Mouse (Mus musculus) cerebellum, adult 8-10 months (tissue): ENCODE results near the gene Sipa1l3.
A peak's percentile ranks its signal among the peaks of the same experiment; 100 is the strongest.

Source experiments
- DNase-seq: peaks from one replicate; pipeline ENCODE4 v3.0.0; 2022

Sipa1l3 gene

DNA sequence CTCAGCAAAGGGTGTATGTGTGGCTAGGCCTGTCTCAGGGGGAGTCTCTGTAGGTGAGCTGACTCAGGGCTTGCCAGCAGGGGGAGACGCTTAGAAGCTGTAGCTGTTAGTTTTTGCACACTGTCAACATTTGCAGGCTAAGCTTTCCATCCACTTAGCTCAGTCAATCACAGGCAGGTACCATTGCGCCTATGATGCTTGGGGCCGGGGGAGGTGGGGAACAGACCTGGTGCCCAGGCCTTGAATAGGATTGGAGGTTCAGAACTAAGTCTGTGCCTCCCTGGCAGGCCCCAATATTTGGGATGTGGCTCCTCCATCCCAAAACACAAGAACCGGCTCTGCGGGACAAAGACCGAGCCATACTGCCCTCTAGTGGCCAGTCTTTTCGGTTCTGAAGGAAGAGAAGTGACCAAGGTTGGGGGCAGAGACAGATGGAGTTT is 217.3 kb downstream of the Sipa1l3 start:
- DNase-seq, result peak; percentile 82

DNA sequence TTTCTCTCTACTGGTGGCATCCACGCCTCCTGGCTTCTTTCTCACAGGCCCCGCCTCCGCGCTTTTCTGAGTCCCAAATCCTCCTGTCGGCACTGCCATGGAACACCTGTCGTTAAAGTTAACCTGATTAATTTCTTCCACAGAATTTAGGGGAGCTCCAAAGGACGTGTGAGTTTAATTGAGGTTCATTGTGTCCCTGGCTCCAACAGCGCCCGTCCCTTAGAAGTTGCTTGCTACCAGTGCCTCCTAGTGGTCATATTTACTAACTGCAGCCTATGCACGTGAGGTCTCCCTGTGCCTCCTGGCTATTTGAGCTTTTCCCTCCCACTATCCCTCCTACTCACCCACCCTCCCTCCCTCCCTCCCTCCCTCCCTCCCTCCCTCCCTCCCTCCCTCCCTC is 221.4 kb downstream of the Sipa1l3 start:
- peak; percentile 75 for DNase-seq

DNA sequence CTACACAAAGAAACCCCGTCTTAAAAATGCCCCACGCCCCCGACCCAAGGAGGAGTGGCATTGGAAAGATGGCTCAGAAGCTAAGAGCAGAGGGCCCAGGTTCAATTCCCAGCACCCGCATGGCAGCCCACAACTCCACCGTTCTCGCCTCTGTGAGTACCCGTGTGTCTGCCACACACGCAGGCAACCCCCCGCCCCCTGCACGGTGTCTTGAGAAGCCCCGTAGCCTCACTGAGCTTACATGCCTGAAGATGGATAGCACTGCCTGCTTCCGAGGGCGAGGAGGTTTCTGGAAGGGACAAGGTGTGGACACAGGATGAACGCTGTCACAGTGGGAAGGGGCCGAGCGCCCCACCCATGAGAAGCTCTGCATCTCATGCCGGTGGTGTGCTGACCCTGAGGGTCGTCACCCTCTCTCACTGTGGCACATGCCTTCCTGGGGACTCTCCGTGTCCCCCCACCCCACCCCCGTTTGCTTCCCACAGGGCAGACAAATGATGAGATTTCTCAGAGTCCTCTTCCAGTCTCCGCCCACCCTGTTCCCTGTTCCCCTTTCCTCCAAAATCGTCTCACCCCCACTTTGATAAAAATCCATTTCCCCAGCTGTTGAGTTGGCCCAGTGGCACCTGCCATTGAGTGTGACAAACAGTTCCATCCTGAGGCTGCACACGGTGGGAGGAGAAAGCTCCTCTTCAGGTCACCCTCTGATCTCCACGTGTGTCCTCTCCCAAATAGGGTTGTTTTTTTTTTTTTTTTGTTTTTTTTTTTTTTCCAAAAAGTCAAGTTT is 222.4 kb downstream of the Sipa1l3 start:
- DNase-seq, result no peak

DNA sequence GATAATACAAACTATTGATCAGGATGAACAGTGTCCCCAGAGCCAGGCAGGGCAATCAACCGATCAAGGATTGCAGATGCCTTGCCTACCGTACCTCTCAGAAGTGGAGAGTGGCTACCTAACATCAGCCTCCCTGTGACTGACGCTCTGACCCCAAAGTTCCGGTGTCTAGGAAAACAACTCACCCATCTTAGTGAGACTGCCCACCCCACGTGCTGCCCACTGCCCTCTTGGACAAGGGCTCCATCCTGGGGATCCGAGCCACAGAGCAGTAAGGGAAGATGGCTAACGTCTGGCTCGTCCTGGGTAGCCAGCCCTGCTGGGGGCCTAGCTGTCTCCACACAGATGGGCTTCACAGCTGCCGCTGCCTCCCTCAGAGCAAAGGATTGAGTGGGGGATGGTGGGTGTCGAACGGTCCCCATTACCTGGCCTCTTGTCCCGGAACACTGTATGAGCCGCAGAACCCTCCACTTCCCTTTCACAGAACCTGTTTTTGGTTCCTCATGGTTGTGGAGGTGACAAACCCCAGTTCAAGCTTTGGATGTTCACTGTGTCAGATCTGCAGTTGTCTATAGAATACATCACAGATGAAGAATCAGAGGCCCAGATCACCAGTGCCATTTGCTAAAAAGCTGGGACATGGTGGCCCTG is 224.2 kb downstream of the Sipa1l3 start:
- peak; percentile 17 for DNase-seq

DNA sequence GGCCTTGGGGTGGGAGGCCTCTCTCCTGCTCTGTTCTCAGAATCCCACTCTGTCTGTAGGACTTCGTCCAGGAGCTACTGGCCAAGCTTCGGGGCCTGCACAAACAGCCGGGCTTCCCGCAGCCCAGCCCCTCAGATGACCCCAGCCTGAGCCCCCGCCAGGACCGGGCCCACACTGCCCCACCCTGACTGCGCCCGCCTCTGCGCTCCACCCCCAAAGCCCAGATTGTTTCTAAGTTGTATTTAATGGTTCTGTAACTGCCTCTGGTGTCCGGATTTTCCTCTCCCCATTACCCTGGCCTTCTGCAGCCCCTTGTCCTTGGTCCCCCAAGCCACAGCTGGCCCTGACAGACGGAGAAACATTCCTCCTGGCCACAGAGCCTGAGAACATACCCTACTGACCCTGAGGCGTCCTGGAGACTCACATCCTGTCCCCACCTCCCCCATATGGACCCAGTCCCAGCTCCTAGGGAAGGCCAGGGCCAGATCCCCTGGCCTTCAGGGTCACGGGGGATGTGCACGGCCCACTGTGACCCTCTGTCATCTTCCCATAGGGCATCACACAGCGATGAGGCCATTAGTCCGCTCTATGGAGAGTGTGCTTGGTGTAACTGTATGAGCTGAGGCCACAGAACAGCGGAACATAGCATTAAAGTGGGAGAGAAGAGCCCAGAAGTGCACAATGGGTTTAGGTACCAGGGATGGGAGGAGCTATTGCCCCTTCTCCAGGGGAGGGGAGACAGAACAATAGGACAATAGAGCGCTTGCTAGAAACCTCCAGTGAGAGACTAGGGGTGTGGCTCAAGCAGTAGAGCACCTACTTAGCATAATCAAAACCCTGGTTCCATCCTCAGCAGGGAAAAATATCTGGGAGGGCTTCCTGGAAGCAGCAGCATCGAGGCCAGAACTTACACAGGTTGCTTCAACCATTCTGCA is 225.0 kb downstream of the Sipa1l3 start:
- DNase-seq, result no peak

DNA sequence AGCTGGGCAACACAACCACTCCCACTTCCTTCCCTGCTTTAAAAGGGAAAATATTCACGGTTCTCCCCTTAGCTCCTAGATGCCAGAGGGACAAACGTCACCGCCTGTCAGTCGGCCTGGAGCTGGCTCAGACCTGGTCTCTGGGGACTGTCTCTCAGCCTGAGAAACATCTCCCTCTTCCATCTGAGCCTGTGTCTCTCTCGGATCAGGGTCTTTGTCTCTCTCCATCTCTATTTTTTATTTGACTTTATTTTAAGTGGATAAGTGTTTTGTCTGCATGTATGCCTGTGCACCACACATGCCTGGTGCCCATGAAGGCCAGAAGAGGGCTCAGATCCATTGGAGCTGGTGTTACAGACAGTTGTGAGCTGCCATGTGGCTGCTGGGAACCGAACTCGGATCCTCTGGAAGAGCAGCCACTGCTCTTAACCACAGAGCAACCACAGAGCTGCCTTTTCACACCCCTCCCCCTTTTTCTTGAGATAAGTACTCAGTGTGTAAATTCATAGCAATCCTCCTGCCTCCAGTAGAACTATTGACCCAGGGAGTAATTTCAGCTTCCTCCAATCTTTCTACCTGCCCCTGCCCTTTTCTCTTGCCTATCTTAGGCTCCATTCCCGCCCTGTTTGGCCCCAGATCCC is 225.9 kb downstream of the Sipa1l3 start:
- peak; percentile 62 for DNase-seq

DNA sequence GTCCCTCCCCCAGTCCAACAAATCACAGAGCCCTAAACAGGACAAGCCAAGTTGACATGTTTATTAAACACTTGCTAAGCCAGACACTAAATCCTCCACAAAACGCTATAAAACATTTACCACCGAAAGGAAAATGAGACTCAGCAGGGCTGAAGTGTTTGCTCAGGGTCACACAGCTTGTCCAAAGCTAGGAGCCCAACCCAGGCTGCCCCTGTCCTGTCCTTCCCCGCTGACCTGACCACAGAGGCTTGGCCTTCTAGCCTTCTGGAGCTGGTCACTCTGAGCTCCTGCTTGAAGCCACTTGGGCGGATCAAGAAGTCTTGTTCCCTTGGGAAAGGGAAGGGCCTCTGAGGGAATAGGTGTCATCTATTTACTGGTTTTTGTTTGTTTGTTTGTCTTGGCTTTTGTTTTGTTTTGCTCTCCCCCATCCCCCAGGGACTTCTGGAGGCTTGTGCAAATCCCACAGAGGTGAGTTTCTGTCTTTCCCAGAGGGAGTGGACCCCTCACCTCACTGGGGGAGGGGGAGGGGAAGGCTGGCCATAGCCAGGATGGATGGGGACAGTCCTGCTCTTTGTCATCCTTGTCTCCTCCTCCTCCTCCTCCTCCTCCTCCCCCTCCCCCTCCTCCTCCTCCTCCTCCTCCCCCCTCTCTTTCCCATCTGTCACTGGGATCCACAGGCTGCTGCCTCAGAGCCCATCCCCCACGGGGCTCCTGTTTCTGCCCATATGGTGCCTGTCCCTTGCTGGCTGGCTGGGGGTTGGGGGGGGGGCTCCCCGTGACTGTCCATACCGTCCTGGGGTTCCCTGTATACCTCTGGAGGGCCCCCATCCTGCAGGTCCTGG is 226.6 kb downstream of the Sipa1l3 start:
- peak; percentile 71 for DNase-seq

DNA sequence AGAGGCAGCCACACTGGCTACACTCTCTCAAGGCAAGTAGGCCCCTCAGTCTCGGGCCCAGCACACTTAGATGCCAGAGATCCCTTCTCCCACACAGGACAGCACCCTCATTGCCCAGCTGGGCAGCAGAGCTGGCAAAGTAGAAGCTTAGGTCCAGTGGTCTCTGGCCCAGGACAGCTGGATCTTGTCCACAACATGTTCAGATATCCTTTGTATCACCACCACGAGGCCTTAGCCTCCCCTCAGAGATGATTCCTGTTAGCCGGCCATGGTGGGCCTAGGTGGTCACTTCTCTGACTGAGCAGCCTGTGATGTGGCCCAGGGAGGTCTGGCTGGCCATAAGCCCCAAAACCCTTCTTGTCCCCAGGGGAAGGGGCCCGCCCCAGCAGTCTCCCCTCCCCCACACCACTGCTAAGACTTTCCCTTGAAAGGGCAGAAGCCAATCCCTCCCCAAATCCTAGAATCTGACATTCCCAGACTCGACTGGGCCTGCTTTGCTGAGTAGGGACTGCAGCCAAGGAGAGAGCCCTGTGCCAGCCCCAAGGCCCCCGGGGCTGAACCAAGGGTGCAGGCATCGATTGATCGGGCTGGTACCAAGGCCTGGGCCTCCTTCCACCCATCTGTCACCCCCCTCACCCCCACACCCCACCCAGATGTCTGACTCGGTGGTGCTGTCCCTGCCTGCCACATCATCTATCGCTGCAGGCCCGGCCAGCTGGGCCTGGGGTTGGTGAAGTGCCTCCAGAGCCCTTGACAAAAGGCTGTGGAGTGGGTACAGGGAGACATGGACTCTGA is 227.6 kb downstream of the Sipa1l3 start:
- DNase-seq, result peak; percentile 35

DNA sequence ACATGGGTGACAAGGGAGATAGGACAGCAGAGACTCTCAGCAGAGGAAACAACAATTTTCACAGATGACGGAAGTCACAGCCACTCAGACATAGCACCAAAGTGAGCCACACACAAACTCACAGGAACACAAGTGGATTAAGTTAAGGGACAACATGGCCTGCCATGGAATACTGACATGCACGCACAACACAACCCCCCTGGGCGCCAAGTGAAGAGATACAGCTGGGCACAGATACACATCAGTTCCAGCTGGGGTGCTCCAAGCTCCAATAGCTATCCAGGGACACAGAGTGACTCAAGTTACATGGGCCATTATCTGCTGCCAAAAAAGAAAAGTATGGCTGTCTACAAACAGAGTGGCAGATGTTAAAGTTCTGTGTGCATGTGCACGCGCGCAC is 228.6 kb downstream of the Sipa1l3 start:
- DNase-seq, result no peak

DNA sequence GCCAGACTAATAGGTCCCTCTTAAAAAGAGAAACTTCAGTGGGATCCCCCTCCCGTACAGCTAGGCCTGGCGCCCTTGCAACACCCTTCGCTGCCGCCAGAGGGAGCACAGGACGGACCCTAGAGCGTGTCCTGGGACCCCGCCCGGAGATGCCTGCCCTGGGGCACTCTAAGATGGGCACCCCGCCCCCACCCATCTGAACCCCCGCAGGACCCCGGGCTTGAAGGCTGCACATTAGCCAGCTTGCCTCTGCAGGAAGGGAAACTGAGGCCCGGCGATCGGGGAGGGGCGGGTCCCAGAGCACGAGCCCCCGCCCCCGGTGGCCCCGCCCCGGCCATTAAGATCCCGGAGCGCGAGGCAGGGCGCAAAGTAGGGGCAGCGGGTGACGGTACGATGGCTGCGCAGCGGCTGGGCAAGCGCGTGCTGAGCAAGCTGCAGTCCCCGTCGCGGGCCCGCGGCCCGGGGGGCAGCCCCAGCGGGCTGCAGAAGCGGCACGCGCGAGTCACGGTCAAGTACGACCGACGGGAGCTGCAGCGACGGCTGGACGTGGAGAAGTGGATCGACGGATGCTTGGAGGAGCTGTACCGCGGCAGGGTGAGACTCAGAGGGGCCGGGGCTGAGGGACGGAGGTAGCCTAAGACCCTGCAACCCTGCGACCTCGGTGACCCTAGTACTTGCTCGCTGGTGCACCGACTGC is 229.4 kb downstream of the Sipa1l3 start, which contains the start of gene Ppp1r14a:
Ppp1r14a (plus strand) TSS at position 367 of the 697 bp plus-strand sequence.
- peak; percentile 71 for DNase-seq

DNA sequence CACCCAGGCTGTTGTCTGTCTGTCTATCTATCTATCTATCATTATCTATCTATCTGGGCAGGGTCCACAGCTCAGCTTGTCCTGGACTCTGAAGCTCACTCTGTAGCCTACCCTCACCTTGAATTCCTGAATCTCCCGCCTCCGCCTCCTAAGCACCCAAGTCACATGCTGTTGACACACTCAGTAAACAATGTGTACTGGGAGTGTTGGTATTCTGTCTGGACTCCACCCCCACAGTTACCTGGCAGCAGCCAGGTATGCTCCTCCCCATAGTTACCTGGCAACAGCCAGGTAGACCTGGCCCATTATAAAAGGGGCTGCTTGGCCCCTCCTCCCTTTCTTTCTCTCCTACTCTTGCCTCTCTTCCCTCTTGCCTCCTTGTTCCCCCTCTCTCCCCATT is 230.4 kb downstream of the Sipa1l3 start:
- DNase-seq, result no peak

DNA sequence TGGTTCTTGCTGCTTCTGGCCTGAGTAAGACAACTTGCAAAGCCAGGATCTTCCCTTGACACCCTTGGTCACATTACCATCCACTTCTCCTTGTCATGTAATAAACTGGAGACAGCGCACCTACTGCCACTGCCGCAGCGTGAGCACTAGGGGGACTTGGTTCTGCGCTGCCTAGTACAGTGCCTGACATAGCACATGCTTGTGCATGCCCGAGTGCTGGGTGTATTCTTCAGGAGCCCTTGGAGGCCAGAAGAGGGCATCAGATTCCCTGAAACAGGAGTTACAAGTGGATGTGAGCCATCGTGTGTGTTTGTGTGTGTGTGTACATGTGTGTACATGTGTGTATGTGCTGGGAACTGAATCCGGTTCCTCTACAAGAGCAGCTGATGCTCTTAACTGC is 231.0 kb downstream of the Sipa1l3 start:
- no peak for DNase-seq

DNA sequence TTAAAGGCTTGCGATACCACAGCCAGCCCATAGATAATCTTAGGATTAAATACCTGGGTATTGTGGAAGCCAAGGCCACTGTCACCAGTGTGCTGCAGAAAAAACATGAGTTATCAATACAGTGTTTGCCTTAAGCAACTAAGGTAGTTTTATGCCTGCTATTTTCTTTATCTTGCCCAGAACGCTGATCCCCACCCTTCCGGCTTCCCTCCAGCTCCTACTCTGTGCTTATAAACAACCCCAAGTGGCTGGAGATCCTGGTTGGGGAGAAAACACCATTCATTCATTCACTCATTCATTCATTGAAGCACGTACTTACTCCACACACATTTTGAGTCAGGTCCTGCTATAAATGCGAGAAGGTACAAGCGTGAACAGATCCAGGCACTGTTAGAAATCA is 233.9 kb downstream of the Sipa1l3 start:
- no peak for DNase-seq

DNA sequence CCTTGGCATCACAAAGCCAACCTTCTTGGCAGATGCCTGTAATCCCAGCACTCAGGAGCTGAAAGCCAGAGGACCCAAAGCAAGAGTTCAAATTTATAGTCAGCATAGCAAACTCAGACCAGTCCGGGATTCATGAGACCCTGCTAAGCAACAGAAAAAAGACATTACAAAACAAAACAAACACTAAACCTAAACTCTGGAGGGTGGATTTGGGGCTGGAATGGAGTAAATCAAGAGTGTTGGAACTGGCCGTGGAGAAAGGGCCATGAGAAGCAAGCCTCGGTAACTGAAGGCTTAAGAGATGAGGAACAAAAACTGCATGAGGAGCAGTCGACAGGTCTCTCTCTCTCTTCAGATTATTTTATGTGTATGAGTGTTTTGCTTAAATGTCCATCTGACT is 234.6 kb downstream of the Sipa1l3 start:
- DNase-seq, result no peak

DNA sequence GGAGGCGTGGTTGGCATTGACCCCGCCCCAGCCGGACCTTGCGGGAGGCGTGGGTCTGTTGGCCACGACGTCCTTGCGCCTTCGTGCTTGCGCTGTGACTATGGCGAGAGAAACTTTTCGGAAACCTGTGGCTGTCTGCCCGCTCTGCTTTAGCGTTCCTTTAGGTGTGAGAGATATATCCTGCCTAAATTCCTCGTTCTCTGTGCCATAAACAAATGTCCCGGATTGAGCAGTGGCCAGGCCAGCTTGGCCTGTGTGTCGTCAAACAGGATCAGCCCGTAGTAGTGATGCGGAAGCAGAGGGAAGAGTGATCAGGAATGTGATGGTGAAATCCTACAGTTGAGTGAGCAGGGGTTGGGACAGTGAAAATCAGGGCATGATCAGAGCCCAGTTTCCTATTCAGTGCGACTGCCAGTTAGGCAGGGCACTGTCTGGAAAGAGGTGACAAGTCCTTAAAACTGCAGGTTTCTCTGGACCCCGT is 236.3 kb downstream of the Sipa1l3 start:
- peak; percentile 81 for DNase-seq

DNA sequence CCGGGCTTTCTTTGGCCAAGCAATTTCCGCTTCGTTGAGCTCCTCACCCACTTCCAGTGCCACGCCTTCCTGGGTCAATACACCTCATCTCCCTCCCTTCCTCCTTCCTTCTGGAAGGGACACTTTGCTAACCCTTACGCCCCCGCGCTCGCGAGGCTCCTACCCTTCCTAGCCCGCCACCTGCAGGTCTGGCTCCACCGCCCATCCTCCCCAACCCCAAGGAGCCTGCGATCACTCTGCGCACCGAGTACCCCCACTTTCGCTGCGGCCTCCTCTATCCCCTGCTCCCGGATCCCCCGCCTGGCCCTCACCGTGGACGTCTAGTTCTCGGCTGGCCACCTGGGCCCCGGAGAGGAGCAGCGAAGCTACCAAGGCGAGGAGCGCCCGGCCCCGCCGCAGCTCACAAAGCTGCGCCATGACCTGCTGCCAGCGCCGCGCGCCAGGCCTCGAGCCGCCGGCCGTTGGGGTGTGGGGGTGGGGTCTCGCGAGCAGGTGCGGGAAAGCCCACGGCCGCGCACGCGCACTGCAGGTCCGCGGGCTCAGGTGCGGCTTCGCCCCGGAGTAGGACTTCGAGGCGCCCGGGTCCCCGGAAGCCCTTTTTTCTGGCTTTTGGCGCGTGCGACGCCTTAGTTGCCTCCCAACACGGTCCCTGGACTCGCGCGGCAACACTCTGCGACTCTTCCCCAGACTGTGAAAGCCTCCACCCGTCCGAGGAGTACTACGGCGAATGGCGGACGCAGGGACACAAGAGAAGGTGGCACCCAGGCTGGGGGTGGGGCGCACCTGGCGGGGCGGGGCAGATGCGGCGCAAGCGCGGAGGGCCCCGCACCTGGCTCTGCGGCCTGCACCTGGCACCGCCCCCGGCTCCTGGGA is 237.0 kb downstream of the Sipa1l3 start, which contains the start of gene Spint2:
Spint2 (minus strand) TSS at position 712 of the 873 bp plus-strand sequence.
- DNase-seq, result no peak

DNA sequence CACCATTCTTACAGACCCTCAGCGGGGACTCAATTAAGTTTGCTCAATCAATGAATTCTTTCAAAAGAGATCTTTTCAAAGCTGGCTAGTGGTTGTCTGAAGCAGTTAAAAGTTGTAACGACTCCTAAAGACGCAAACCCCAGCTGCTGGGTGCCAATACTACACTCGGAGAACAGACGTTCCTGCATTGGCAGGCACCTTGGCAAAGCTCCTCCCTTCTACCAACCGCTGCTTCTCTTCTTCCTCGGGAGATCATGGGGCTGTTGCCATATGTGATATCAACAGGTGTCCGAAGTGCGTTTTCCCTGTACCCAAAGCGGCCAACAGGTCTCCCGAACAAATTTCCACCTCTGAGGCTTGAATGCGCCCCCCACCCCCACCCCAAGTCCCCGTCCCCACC is 237.6 kb downstream of the Sipa1l3 start:
- DNase-seq, result no peak

DNA sequence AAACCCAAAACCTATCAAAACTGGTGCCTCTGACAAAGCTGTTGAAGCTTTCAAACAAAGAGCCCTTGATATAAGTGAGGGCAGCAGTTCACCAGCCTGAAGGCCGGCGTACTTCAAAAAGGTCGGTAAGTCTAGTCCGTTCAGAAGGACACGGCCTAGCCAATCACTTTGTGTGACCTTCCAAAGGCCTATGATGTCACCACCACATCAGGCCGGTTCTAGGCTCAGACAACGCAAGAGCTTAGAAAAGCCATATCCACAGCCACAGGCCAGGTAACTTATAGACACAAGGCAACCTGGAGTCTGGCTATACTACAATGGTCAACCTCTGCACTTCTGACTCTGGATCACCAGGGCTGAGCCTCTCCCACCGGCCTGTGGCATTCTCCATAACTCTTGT is 238.5 kb downstream of the Sipa1l3 start:
- DNase-seq, result no peak

DNA sequence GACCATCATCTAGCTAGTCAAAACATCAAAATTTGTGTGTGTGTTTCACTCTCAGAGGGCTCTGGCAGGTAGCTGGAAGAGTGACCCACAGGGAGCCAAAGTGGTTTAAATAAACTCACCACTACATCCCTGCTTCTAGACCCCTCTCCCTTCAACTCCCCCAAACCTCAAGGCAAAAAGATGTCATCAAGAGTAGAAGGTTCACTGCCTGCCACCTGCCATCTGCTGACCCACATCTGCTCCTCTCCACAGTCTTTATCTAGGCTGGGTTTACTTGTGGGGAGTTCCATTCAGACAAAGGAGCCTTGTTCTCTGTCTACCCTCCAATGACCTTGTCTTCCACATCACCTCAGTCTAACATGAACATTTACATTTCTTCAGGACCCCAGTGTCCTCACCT is 239.2 kb downstream of the Sipa1l3 start:
- DNase-seq, result no peak
